Mouse (Mus musculus): ENCODE measurements around the gene Casp14.

DNA sequence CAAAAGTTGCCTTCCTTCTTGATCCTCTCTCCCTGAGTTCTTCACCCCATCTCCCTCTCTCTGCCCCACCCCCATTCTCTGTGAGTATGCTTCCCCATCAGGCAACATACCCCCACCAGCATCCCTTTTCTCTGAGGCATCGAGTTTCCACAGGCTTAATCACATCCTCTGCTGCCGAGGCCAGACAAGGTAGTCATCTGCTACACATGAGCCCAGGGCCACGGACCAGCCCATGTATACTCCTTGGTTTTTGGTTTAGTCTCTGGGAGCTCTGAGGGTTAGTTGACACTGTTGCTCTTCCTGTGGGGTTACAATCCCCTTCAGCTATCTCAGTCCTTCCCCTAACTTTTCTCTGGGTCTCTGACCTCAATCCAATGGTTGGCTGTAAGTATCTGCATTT is 17.2 kb downstream of the Casp14 start:
- no peak for TF ChIP-seq EP300 (IDR thresholded peaks at IDR 0.05; ENCODE audit: insufficient read depth, low read depth, low read length)
- no peak for TF ChIP-seq POLR2A (IDR thresholded peaks at IDR 0.05; ENCODE audit: insufficient read depth, low read depth, low read length)
